Mouse (Mus musculus): Measurements from ENCODE around the gene Iqgap3. TPM values are rescaled to one million over a fixed set of nuclear protein-coding genes. Genes with fewer than 3 reads are reported as not detected.

Gene Iqgap3
- total RNA-seq, 2 experiments from 2014 or later: 2.1 to 2.3 TPM

DNA sequence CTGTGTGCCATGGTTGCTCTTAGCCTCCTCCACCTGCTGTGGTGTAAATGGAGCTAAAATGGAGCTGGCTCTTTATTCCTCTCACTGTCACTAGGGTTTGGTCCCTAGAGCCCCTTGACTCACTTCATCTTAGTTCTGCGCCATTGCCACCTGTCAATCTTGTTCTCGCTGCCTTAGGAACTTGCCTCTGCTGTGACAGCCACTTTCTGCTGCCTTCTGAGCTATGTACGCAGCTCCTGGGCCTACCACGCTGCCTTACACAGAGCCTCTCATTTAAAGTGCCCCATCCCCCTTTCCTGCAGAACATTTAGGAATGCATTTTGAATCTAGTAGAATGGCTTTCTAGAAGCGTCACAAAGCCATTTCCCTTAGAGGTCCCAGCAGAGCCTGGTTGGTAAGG lies 12.4 kb downstream of the Iqgap3 start:
- no peak for DNase-seq (ENCODE audit: low spot score in 2 of 2)

DNA sequence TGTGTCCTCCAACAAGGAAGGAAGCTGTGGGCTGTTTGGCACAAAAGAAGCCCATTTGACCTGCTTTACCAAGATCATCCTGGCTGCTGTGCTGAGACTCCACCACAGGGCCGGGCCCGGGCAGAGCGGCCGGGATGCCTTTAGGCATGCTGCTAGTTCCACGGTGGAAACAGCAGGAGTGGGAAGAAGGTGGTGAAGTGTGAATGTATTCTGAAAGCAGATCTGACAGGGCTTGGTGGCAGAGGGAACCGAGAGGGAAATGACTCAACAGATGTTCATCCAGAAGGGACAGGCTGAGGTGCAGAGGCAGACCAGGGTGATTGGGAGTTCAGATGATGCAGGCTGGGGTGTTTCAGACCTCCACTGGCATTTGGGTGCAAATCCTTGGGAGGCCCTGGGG lies 15.9 kb downstream of the Iqgap3 start:
- no peak for DNase-seq (ENCODE audit: low spot score in 2 of 2)

DNA sequence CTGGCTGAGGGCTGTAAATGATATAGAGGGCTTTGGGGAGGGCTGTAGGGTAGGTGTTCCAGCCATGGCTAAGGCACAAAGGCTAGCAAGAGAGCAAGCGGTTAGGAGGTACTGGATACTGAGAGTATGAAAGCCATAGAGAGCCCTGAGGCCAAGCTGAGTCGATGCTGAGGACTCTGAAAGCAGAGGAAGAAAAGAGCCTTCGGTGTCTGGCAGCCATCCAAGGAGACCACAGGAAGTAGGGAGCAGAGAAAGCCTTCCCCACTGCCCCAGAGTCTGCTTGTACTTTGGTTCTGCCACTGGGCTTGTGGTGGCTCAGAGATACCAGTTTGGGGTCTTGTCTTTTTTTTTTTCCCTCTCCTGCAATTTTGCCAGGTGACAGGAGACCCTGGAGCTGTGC lies 18.5 kb downstream of the Iqgap3 start:
- peak in 1 of 2 experiments; percentile 28 for DNase-seq (ENCODE audit: low spot score in 2 of 2)

DNA sequence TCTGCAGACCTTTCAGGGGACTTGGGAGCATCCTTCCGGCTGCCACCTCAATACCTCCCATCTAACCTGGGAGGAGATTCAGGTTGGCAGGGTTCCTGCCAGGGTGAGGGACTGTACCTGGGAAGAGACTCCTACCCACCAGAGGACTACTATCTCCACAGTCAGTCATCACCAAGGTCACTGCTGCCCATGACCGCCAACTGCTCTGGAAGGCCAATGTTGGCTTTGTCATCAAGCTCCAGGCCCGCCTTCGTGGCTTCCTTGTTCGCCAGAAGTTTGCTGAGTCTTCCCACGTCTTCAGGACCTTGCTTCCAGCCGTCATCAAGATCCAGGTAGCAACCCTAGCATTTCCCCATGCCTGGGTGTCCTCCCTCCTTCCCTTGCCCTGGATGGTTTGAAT lies 20.0 kb downstream of the Iqgap3 start:
- no peak for DNase-seq (ENCODE audit: low spot score in 2 of 2)

DNA sequence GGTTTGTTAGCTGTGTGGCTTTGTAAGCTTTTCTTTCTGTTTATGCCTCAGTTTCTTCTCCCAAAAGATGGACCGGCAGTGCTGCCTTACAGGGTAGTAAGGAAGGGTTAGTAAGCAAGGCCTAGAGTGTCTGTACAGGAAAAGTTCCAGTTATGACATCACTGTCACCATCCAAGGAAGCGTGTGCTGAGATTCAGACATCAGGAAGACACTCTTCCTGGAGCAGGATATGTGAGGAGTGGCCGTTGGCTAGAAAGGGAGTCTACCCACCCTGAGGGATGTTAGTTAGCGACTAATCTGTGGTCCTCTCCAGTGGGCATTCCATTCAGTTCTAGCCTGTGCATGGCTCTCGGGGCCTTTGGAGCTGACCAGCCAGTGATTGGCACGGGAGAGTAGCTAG lies 20.4 kb downstream of the Iqgap3 start:
- no peak for DNase-seq (ENCODE audit: low spot score in 2 of 2)

DNA sequence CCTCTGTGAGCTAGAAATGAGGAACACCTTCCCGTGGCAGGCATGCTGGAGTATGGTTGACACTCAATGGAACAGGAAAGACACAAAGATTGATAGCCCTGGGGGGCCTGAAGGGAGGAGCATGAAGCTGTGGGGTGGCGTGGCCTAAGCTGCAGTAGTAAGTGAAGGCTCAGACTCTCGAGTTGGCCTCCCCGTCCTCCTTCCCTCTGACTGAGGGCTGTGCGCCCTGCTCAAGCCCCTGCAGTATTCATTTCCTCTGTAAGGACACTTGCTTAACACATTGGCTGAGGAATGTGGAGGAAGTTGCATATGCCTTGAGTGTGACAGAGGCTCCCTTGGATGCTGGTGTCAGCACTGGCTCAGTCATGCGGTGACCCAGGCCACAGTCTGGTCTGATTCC lies 20.8 kb downstream of the Iqgap3 start:
- no peak for DNase-seq (ENCODE audit: low spot score in 2 of 2)

DNA sequence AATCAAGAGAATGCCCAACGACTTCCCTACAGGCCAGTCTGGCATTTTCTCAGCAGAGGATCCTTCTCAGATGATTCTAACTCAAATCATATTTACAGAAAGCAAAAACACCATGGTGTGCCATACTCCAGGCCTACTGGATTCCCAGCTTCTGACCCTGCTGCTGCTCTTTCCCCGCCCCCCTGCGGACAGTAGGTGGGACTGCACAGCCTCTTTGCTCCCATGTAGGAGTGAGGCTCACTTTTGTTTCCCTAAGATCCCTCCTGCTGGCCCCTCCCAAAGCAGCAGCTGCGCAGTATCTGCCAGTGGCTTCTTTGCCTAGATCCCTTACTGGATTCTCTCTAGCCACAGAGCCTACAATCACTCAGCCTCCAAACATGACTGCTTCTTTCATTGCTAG lies 24.4 kb downstream of the Iqgap3 start:
- DNase-seq (ENCODE audit: low spot score in 2 of 2): no peak

DNA sequence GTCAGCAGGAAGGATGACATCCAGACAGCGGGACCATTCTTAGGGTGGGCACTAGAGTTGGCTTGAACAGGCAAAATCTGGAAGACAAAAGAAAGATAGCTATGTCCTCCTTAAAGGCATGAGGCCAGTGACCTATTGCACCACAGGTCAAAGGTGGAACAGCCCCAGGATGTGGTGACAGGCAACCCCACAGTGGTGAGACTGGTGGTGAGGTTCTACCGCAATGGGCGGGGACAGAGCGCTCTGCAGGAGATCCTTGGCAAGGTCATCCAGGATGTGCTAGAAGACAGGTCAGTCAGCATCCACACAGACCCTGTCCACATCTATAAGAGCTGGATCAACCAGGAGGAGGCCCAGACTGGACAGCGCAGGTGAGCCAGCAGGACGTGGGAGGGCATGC lies 27.4 kb downstream of the Iqgap3 start:
- DNase-seq (ENCODE audit: low spot score in 2 of 2): no peak

DNA sequence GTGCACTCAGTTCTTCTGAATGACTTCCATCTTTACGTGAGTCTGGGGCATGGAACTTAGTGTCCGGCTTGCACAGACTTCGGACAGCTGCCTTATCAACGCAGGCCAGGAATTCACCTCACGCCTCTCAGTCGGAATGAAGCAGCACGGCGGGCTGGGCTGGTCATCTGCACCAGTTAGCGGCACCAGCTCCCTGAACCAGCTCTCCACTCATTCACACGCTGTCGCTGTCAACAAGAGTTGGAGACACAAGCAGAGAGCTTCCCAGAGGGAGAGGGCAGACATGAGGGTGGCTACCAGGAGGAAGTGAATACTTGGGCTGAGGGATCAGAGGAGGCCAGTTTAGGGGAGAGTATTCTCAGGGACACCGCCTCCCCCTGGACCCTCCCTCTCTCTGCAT lies 32.6 kb downstream of the Iqgap3 start:
- no peak for DNase-seq (ENCODE audit: low spot score in 2 of 2)

DNA sequence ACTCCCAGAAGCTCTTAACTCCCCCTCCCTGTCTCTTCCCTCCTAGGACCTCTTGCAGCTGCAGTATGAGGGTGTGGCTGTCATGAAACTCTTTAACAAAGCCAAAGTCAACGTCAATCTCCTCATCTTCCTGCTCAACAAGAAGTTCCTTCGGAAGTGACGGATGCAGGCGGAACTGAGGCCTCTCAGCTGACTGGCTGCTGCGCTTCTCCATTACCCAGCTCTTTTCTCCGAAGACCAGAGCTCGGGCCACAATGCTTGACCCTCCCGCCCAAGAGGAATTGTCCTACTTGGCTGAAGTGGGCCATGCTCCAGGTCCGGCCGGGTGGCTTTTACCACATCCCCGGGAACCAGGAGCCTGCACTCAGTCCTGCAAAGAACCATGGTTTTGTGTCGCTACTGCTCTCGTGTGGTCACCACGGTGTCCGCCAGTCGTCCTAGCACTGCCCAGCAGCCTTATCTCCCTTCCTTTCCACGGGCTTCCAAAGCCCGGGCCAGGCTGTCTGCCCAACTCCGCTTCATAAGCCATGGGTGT lies 38.4 kb downstream of the Iqgap3 start:
- no peak for DNase-seq (ENCODE audit: low spot score in 2 of 2)

DNA sequence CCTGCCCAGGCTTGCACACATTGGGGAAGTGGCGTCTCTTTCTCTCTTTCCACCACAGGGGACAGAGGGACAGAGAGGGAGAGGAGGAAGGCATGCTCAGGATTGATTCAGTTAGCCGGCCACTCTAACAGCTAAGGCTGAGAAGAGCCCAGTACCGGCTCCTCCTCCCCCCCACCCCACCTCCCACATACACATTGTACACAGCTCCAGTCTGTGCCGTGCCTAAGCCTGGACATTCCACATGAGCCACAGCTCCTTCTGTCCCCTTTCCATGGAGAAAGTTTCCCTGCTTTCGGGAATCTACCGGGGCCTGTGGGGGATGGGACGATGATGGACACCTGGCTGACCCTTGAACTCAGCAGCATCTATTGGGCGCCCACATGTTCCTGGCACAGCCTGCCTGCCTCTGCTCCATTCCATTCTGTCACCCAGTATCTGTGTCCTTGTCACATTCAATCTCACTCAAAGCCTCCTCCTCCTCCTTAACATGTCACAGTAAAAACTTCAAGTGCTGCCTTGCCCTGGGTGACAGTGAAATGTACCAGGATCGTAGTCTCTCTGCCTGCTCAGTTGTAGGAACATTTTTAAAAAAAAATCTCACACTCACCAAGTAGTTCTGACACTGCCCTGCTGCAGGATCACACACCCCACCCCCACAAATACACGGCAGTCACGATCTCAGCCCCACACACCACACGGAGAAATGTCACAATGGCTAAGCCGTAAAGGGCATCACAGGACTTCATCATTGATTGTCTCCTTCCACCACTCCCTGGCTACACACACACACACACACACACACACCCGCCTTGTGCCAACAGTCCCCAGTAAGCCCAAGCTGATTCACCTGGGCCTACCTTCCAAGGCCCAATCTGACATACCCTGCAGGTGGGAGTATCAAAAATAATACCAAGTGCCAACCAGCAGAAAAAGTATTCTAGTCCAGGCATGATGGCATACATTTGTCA lies 39.7 kb downstream of the Iqgap3 start:
- no peak for DNase-seq (ENCODE audit: low spot score in 2 of 2)

DNA sequence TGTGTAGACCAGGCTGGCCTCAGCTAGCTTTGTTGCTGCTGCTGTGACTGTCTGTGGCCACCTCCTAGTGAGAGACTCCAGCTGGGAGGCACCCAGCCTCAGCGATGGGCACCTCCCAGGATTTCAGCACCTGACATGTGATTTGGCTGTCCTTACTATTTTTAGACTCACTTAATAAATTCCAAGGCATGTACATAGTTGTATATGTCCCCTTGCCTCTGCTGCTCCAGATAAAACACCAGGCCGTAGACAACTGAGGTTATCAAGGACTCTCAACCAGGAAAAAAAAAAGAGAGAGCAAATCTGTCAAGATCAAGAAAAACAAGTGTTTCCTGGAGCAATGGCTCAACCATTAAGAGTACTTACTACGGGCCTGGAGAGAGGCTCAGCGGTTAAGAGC lies 43.4 kb downstream of the Iqgap3 start:
- no peak for DNase-seq (ENCODE audit: low spot score in 2 of 2)

DNA sequence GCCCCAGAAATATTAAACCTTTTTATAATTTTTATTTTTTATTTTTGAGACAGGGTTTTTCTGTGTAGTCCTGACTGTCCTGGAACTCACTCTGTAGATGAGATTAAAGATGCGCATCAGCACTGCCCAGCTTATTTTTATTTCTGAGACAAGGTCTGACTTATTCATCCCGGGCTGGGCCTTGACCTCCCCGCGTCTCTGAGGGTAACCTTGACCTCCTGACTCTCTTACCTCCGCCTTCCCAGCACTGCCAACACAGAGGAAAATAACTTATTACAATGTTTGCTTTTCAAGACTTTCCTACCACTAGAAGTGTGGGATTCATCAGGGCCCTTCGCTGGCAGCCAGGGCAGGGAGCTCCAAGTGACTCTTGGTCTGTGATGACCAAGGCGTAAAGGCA lies 44.4 kb downstream of the Iqgap3 start:
- no peak for DNase-seq (ENCODE audit: low spot score in 2 of 2)

DNA sequence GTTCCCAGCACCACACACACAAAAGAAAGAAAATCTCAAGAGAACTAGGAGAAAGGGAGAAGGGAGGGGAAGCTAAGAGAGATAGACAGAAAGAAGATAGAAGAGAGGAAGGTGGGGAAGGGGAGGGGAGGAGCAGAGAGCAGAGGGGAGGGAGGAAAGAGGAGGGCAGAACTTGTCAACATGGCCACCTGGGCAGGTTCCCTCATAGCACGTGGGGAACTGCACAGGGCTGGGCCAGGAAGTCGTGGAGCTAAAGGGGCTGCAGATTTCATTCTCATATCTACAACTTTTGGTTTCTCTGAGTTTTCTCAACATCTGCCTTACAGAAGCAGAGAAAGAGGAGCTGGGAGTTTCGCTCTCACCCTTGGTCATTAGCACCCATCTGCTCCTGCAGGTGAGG lies 45.9 kb downstream of the Iqgap3 start:
- no peak for DNase-seq (ENCODE audit: low spot score in 2 of 2)

DNA sequence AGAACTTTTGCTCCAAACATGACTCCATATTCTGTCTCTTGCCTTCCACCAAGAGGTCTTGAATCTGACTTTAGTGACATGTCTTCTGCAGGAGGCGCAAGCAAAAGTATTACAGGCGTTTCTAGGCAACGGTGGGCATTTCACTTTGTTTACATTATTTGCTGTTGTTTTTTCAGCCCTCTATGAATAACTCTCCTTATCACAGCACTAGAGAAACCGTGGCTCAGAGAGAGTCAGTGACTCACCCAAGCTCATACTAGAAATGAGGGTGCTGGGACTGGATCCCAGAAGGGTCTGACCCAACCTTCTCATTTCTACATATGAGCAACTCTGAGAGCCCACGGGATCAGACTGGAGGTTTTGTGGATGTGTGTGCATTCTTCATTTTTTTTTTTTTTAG lies 46.3 kb downstream of the Iqgap3 start:
- DNase-seq (ENCODE audit: low spot score in 2 of 2): no peak

DNA sequence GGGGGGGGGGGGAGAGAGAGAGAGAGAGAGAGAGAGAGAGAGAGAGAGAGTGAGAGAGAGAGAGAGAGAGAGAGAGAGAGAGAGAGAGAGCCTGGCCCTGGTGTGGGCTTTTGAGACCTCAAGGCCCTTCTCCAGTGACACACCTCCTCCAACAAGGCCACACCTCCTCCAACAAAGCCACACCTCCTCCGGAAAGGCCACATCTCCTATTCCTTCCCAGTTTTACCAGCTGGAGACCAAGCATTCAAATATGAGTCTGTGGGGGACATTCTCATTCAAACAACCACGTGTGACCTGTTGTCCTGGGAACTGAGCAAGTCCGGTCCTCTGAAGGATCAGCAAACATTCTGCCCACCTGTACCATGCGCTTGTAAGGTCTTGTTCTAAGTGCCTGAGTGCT lies 47.2 kb downstream of the Iqgap3 start:
- DNase-seq (ENCODE audit: low spot score in 2 of 2): no peak

DNA sequence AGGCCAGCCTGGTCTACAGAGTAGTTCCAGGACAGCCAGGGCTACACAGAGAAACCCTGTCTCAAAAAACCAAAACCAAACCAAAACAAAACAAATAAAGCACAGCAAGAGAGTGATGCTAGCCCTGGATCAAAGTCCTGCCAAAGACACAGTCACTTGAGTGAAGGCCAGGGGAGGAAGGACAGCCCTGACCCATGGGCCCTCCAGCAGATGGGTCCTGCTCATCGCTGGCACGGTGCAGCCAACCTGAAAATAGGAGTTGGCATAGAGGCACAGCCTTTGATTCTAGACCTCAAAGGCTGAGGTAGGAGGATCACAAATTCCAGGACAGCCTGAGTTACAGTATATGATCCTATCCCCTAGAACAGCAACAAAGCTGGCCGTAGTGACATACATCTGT lies 49.3 kb downstream of the Iqgap3 start:
- no peak for DNase-seq (ENCODE audit: low spot score in 2 of 2)

DNA sequence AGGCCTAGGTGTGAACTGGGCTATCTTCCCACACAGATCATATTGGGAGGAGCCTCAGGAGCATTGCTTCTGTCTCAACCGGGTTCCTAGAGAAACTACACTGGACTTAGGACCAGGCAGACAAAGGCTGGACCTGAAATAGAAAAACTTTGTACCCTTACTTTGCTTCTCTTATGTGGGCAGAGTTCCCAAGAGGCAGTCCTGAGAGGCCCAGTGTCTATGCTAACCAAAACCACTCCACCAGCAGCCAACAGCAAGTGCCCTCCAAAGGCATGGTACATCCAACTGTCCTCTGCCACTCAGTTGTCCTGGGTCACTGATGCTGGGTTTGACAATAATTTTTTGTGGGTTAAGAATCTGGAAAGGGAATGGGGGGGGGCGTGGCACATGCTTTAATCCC lies 50.7 kb downstream of the Iqgap3 start:
- DNase-seq (ENCODE audit: low spot score in 2 of 2): no peak

DNA sequence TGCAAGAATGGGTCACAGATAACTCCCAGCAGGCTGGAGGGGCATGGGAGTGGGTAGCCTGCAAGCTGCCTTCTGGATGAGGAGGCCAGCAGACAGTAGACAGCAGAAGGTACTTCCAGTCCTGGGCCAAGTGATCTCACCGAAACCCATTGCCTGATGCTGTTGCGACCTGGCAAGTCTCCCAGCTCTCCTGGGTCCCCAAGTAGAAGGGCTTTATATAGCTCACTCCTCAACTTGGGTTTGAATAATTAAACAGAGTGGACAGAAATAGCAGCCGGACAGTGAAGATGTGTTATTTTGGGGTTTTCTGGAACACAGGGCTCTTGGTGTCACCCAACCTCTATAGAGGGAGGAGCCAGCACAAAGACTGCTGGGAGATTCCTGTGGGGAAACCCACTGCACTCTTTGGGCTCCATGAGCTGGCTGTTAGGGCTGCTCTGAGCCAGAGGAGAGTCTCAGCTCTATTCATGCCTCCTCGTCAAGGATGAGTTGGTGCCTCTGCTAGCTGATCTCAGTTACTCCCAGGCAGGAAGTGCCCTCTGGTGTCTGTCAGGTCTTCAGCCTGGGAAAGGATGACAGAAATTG lies 51.5 kb downstream of the Iqgap3 start:
- DNase-seq (ENCODE audit: low spot score in 2 of 2): no peak

DNA sequence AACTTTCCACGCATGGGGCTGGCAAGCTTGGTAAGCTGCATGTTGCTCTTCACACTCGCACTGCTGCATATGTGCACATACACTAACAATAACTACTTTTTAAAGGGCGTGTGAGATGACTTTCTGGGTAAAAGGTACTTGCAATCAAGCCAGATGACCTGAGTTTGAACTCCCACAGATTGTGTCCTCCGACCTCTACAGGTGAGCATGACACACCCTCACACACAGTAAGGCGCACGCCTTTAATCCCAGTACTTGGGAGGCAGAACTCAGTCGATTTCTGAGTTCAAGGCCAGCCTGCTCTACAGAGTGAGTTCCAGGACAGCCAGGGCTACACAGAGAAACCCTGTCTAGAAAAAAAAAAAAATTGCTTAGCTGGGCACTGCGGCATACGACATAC lies 54.6 kb downstream of the Iqgap3 start:
- DNase-seq (ENCODE audit: low spot score in 2 of 2): no peak

DNA sequence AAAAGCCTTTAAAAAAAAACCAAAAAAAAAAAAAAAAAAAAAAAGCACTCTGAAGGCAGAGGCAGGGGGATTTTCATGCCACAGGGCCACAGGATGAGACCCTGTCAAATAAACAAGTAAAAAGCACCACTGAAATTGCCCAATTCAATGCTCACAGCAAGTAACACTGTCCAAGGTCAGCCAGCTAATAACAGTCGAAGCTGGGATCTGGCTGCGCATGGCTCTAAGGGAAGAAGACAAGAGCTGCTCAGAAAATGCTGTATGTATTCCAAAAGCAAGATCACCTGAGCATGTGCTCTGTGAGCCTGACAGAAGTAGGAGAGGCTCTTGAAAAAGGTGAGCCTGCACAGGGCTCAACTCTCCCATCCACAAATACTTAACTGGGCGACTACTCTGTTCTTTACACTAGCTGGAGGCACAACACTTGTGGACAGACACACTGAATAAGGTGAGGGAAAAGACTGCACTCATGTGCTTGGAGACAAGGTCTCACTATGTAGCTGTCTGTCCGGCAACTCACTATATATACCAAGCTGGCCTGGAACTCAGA lies 55.2 kb downstream of the Iqgap3 start:
- DNase-seq (ENCODE audit: low spot score in 2 of 2): no peak

DNA sequence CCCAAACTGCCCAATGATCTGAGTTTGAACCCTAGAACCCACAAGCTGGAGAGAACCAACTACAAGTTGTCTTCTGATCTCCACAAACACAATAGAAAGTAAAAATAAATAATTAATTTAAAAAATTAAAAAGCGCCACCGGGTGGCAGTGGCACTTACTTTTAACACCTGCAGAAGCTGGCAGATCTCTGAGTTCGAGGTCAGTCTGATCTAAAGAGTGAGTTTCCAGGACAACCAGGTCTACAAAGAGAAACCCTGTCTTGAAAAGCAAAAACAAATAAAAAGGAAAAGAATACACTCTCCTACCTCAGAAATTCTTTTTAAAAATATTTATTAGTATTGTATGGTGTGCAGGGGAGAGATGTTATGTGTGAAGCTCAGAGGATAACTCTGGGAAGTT lies 56.0 kb downstream of the Iqgap3 start:
- DNase-seq (ENCODE audit: low spot score in 2 of 2): no peak

Data from layer of hippocampus, postnatal 10 days (tissue).